Mouse (Mus musculus) Patski (cell line): ENCODE measurements around the gene Ostf1. TPM values are rescaled to one million over a fixed set of nuclear protein-coding genes. Genes with fewer than 3 reads are reported as not detected.

Experiments
- ATAC-seq: fragments of 100-300 bp; one replicate; pipeline ENCODE4 v1.8.0; 2021
- CTCF ChIA-PET: fragments of 350-600 bp; sonication (Branson Sonifier 250); formaldehyde crosslinking; loops from one replicate; lab custom pipeline; 2022; ENCODE audit warnings: inconsistent platforms; lab: Charles Lee
- POLR2A ChIA-PET: fragments of 350-600 bp; sonication (Branson Sonifier 250); formaldehyde crosslinking; loops from one replicate; lab custom pipeline; 2022; ENCODE audit warnings: antibody characterized with exemption, inconsistent platforms; lab: Charles Lee
- DNase-seq: peaks from one replicate; pipeline ENCODE4 v3.0.0-alpha.2; 2011; ENCODE audit warnings: low read depth, low spot score
- H3K27me3 ChIP-seq: fragments of 371-371 bp; one replicate; pipeline ENCODE4 v1.5.1; 2021
- CTCF ChIP-seq: fragments of 100-300 bp; IDR thresholded peaks from one replicate; pipeline ENCODE4 v1.5.1; 2021
- in situ Hi-C: fragments of 300-500 bp; cut with MboI; formaldehyde crosslinking; loops from 3 replicates; pipeline ENCODE4 v1.11.1; 2018; ENCODE audit warnings: low pct_unique_long_range_greater_than_20kb, mixed read lengths
- polyA plus RNA-seq: library from polyadenylated mRNA; unstranded; gene quantifications from one replicate; pipeline ENCODE4 v1.2.3, GENCODE M21; 2021

The Ostf1 gene
- polyA plus RNA-seq, 1 experiment from 2014 or later = 101 TPM

- in situ Hi-C loops = loop anchor here (5.0 kb wide), 2 partner anchors 691 to 1081 kb away; no protein-coding TSS in a partner anchor
- CTCF ChIA-PET = interaction anchor here (0.7 to 3.2 kb wide), 7 partner anchors 10 to 784 kb away, joined by 3 to 17 read pairs (median 3); no protein-coding TSS in a partner anchor
- no peak for DNase-seq
- ATAC-seq = peak; percentile 78
- TF ChIP-seq CTCF = peak; percentile 63
- peaks cover 2% of the 10 kb centered on the region for H3K27me3 ChIP-seq
- POLR2A ChIA-PET = no interaction called here
Measured at GRCm38 (mm10) chr19:18548668-18549067, 83.0 kb downstream of the Ostf1 start.

Other genes starting within 250 kb of the Ostf1 start
- 12.4 TPM for gene Nmrk1, start 127 bp upstream of the Ostf1 start, polyA plus RNA-seq
- 17.5 TPM for gene Carnmt1, start 38.9 kb upstream of the Ostf1 start, polyA plus RNA-seq
- 51.9 TPM for gene D030056L22Rik, start 81.4 kb upstream of the Ostf1 start, polyA plus RNA-seq
- 0.67 TPM for gene Trpm6, start 118.2 kb upstream of the Ostf1 start, polyA plus RNA-seq